Mouse (Mus musculus): ENCODE measurements around the gene Ctsk. TPM values are rescaled to one million over a fixed set of nuclear protein-coding genes. Genes with fewer than 3 reads are reported as not detected.

The Ctsk gene
- polyA plus RNA-seq (2012; rRNA removed) (53.2 and 65.1 TPM in 2 replicates), polyA plus RNA-seq (2014; fragmentation: Nextera tagmentation; extraction: Ambion mirVana) (82.1 and 103 TPM in 2 replicates)

GRCm38 (mm10) chr3:95499024-95499423, at the start of gene Ctsk:
Gene Ctsk, plus strand, starts transcription at chr3:95499256.
- no peak for TF ChIP-seq POLR2A (IDR thresholded peaks at IDR 0.05; ENCODE audit: borderline replicate concordance, extremely low read depth, insufficient read depth, insufficient read length)

GRCm38 (mm10) chr3:95450408-95450807, 48.6 kb upstream of the Ctsk start:
- H3K4me2 ChIP-seq (replicated peaks; ENCODE audit: low read depth, low read length, severe bottlenecking) = no peak overlapping the region
- H3K27me3 ChIP-seq (ENCODE audit: control insufficient read depth, insufficient read depth, low read length) = no peaks in the 10 kb centered on the region
- no peak overlapping the region for H3K27ac ChIP-seq (replicated peaks; ENCODE audit: low read depth, low read length)
- DNase-seq (ENCODE audit: low spot score) (peak; percentile 74), ATAC-seq (ENCODE audit: low FRiP score, low read depth) (no peak)
- H3K4me1 ChIP-seq (ENCODE audit: control insufficient read depth, insufficient read depth, low read length) = no peaks in the 10 kb centered on the region
- H3K9ac ChIP-seq (ENCODE audit: low read depth, low read length, severe bottlenecking) = no peak overlapping the region
- no peak overlapping the region for H3K4me3 ChIP-seq (replicated peaks; ENCODE audit: low read length)
- no peaks in the 10 kb centered on the region for H3K9me3 ChIP-seq (ENCODE audit: control insufficient read depth, low read length)
- TF ChIP-seq POLR2A (IDR thresholded peaks at IDR 0.05; ENCODE audit: borderline replicate concordance, extremely low read depth, insufficient read depth, insufficient read length) = no peak
- peaks cover 50% of the 10 kb centered on the region for H3K36me3 ChIP-seq (ENCODE audit: control insufficient read depth, insufficient read depth, low read length)
- 62% methylated on average over 1 of the region's 1 CpGs for WGBS

More at GRCm38 (mm10) chr3:95499024-95499423, at the start of gene Ctsk:
- Histone ChIP-seq H3K4me1 (ENCODE audit: control insufficient read depth, insufficient read depth, low read length) (peaks cover 7% of the 10 kb centered on the region; the same call in 1 of the 2 replicates), H3K9me3 (ENCODE audit: control insufficient read depth, low read length) (no peaks in the 10 kb centered on the region), H3K27me3 (ENCODE audit: control insufficient read depth, insufficient read depth, low read length) (no peaks in the 10 kb centered on the region), H3K4me2 (replicated peaks; ENCODE audit: low read depth, low read length, severe bottlenecking) (peak within 1 kb of the TSS; percentile 57), H3K27ac (replicated peaks; ENCODE audit: low read depth, low read length) (peak within 1 kb of the TSS; percentile 84), H3K9ac (ENCODE audit: low read depth, low read length, severe bottlenecking) (peak within 1 kb of the TSS; percentile 52), H3K4me3 (replicated peaks; ENCODE audit: low read length) (peak within 1 kb of the TSS; percentile 38), H3K36me3 (ENCODE audit: control insufficient read depth, insufficient read depth, low read length) (peaks cover 26% of the 10 kb centered on the region)
- 45% methylated on average over 7 of the region's 7 CpGs for WGBS
- ATAC-seq (ENCODE audit: low FRiP score, low read depth) (peak; percentile 69; the same call in 1 of the 2 replicates), DNase-seq (ENCODE audit: low spot score) (peak; percentile 41)

DNA sequence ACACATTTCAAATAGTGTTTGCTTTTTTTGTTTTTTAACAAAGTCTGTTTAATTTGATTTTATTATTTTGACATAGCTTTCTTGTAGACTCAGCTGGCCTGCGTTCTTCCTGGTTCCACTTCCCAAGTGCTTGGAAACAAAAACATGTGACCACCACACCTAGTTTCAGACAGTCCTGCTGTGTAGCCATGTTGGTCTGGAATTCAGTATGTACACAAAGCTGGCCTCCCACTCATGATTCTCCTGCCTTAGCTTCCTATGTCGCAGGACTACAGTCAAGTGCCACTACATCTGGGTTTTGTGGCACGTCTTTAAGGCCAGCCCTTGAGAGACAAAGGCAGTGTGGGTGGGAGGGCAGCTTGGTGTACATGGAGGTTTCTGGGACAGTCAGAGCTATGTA, 48.1 kb upstream of the Ctsk start:
- peaks cover 52% of the 10 kb centered on the region for H3K36me3 ChIP-seq (ENCODE audit: control insufficient read depth, insufficient read depth, low read length)
- WGBS = 96% methylated on average over 3 of the region's 3 CpGs

GRCm38 (mm10) chr3:95456367-95456766, 42.7 kb upstream of the Ctsk start:
- Histone ChIP-seq H3K9ac (ENCODE audit: low read depth, low read length, severe bottlenecking) (no peak overlapping the region), H3K4me2 (replicated peaks; ENCODE audit: low read depth, low read length, severe bottlenecking) (no peak overlapping the region), H3K9me3 (ENCODE audit: control insufficient read depth, low read length) (no peaks in the 10 kb centered on the region), H3K27me3 (ENCODE audit: control insufficient read depth, insufficient read depth, low read length) (no peaks in the 10 kb centered on the region), H3K4me3 (replicated peaks; ENCODE audit: low read length) (no peak overlapping the region), H3K4me1 (ENCODE audit: control insufficient read depth, insufficient read depth, low read length) (no peaks in the 10 kb centered on the region), H3K27ac (replicated peaks; ENCODE audit: low read depth, low read length) (no peak overlapping the region), H3K36me3 (ENCODE audit: control insufficient read depth, insufficient read depth, low read length) (peaks cover 52% of the 10 kb centered on the region)
- no peak for TF ChIP-seq POLR2A (IDR thresholded peaks at IDR 0.05; ENCODE audit: borderline replicate concordance, extremely low read depth, insufficient read depth, insufficient read length)
- 98% methylated on average over 5 of the region's 5 CpGs for WGBS
- no peak for ATAC-seq (ENCODE audit: low FRiP score, low read depth)
- no peak for DNase-seq (ENCODE audit: low spot score)

More for the DNA sequence above, 48.1 kb upstream of the Ctsk start:
- Histone ChIP-seq H3K9me3 (ENCODE audit: control insufficient read depth, low read length) (no peaks in the 10 kb centered on the region), H3K27me3 (ENCODE audit: control insufficient read depth, insufficient read depth, low read length) (no peaks in the 10 kb centered on the region), H3K4me3 (replicated peaks; ENCODE audit: low read length) (no peak overlapping the region), H3K4me2 (replicated peaks; ENCODE audit: low read depth, low read length, severe bottlenecking) (no peak overlapping the region), H3K27ac (replicated peaks; ENCODE audit: low read depth, low read length) (no peak overlapping the region), H3K9ac (ENCODE audit: low read depth, low read length, severe bottlenecking) (no peak overlapping the region), H3K4me1 (ENCODE audit: control insufficient read depth, insufficient read depth, low read length) (no peaks in the 10 kb centered on the region)
- no peak for TF ChIP-seq POLR2A (IDR thresholded peaks at IDR 0.05; ENCODE audit: borderline replicate concordance, extremely low read depth, insufficient read depth, insufficient read length)
- DNase-seq (ENCODE audit: low spot score) (no peak), ATAC-seq (ENCODE audit: low FRiP score, low read depth) (no peak)

DNA sequence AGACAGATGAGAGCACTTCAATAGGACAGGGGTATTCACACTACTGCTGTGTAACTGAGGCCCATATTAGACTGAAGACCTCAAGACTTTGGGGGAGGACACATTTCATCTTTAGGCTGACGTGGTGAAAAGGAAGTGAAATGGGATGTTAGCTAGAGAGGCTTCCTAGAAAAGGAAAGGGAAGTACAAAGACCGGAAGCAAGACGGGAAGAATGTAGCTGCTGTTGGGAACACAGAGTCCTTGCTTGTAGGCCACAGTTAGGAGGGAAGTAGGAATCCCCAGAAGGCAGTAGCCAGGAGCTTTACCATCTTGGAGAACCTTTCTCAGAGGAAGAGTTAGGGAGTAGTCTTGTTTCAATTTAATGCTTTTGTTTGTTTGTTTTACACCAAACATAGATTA, 41.3 kb upstream of the Ctsk start:
- TF ChIP-seq POLR2A (IDR thresholded peaks at IDR 0.05; ENCODE audit: borderline replicate concordance, extremely low read depth, insufficient read depth, insufficient read length) = no peak
- no peak overlapping the region for H3K27ac ChIP-seq (replicated peaks; ENCODE audit: low read depth, low read length)
- no peaks in the 10 kb centered on the region for H3K4me1 ChIP-seq (ENCODE audit: control insufficient read depth, insufficient read depth, low read length)
- peaks cover 45% of the 10 kb centered on the region for H3K36me3 ChIP-seq (ENCODE audit: control insufficient read depth, insufficient read depth, low read length)
- no peaks in the 10 kb centered on the region for H3K9me3 ChIP-seq (ENCODE audit: control insufficient read depth, low read length)
- no peak overlapping the region for H3K4me3 ChIP-seq (replicated peaks; ENCODE audit: low read length)
- no peaks in the 10 kb centered on the region for H3K27me3 ChIP-seq (ENCODE audit: control insufficient read depth, insufficient read depth, low read length)
- no peak overlapping the region for H3K9ac ChIP-seq (ENCODE audit: low read depth, low read length, severe bottlenecking)
- DNase-seq (ENCODE audit: low spot score) (no peak), ATAC-seq (ENCODE audit: low FRiP score, low read depth) (no peak)
- no peak overlapping the region for H3K4me2 ChIP-seq (replicated peaks; ENCODE audit: low read depth, low read length, severe bottlenecking)
- 84% methylated on average over 3 of the region's 3 CpGs for WGBS

Data from limb, embryonic 14.5 days (tissue).